Mouse (Mus musculus) heart, embryonic 14.5 days (tissue): ENCODE results near the gene Rab1b. TPM values are rescaled to one million over a fixed set of nuclear protein-coding genes. Genes with fewer than 3 reads are reported as not detected.
"Not testable (repeated sequence)": the region's sequence is repeated elsewhere in the genome, so short reads cannot be mapped to it uniquely, and the experiment has no call there.

Experiments
- ATAC-seq: fragments of 200-750 bp; cut with Nextera tagmentation; 2 replicates; pipeline ENCODE4 v1.8.0; 2017; ENCODE audit warnings: low read depth, moderate TSS enrichment; ENCODE audit not compliant: insufficient number of reproducible peaks, insufficient read depth, low FRiP score
- H3K27ac ChIP-seq, 2 experiments: fragments of 200-500 bp in 1 of 2; fragments of 300-500 bp in 1 of 2; sonication (generic) in 1 of 2; replicated peaks in 1 of 2; 2 replicates each; pipeline ENCODE4 v1.5.1; 2012 to 2014; ENCODE audit warnings: low read depth in 2 of 2, low read length in 2 of 2, control low read depth in 1 of 2, mild to moderate bottlenecking in 1 of 2, mixed read lengths in 1 of 2; ENCODE audit not compliant: control insufficient read depth in 1 of 2, insufficient read depth in 1 of 2
- H3K27me3 ChIP-seq: fragments of 300-500 bp; sonication (generic); 2 replicates; pipeline ENCODE4 v1.6.1; 2014; ENCODE audit warnings: mild to moderate bottlenecking, low read length, control low read depth; ENCODE audit not compliant: control insufficient read depth, insufficient read depth
- H3K36me3 ChIP-seq: fragments of 300-500 bp; sonication (generic); 2 replicates; pipeline ENCODE4 v1.6.1; 2014; ENCODE audit warnings: mild to moderate bottlenecking, control low read depth, low read length, mixed read lengths; ENCODE audit not compliant: control insufficient read depth, insufficient read depth
- H3K4me1 ChIP-seq, 2 experiments: fragments of 200-500 bp in 1 of 2; fragments of 300-500 bp in 1 of 2; sonication (generic) in 1 of 2; 2 replicates each; pipeline ENCODE4 v1.6.1; 2012 to 2014; ENCODE audit warnings: low read length in 2 of 2, control low read depth in 1 of 2, mixed read lengths in 1 of 2; ENCODE audit not compliant: control insufficient read depth in 2 of 2, insufficient read depth in 2 of 2
- H3K4me2 ChIP-seq: fragments of 300-500 bp; sonication (generic); 2 replicates; pipeline ENCODE4 v1.6.1; 2014; ENCODE audit warnings: mild to moderate bottlenecking, low read length
- H3K4me3 ChIP-seq, 2 experiments: fragments of 200-500 bp in 1 of 2; fragments of 300-500 bp in 1 of 2; sonication (generic) in 1 of 2; 2 replicates each; pipeline ENCODE4 v1.5.1; 2012 to 2014; ENCODE audit warnings: low read length in 2 of 2, mild to moderate bottlenecking in 2 of 2, control low read depth in 1 of 2, low read depth in 1 of 2, moderate library complexity in 1 of 2; ENCODE audit not compliant: control insufficient read depth in 1 of 2, insufficient read depth in 1 of 2
- H3K9ac ChIP-seq: fragments of 300-500 bp; sonication (generic); 2 replicates; pipeline ENCODE4 v1.6.1; 2014; ENCODE audit warnings: mild to moderate bottlenecking, low read length
- H3K9me3 ChIP-seq: fragments of 300-500 bp; sonication (generic); 2 replicates; pipeline ENCODE4 v1.6.1; 2016; ENCODE audit warnings: low read length, control low read depth; ENCODE audit not compliant: control insufficient read depth
- WGBS: fragments of 180-500 bp; shearing (Covaris S2); extraction: QIAGEN DNeasy Blood & Tissue Kit; methylation state at CpG from one replicate; pipeline ENCODE4 v1.1.7; 2014; 5-methylcytosine and 5-hydroxymethylcytosine counted together
- polyA plus RNA-seq: library from polyadenylated mRNA; unstranded; fragments of >200 nt; fragmentation: Nextera tagmentation; extraction: Ambion mirVana; gene quantifications from 2 replicates; pipeline ENCODE4 v1.2.1, GENCODE M21; 2014

Rab1b gene
- polyA plus RNA-seq, 1 experiment from 2014 or later: 231 TPM

- no peaks in the 10 kb centered on the region for H3K9me3 ChIP-seq
- peak within 1 kb of the TSS; percentile 85 for H3K9ac ChIP-seq
- WGBS: under 1% methylated on average over 58 of the region's 58 CpGs
- H3K4me2 ChIP-seq: peak within 1 kb of the TSS; percentile 74
- H3K4me3 ChIP-seq: peak within 1 kb of the TSS; percentile 67 to 78
- peak within 1 kb of the TSS; percentile 53 to 75 for H3K27ac ChIP-seq
- peaks cover 15 to 20% of the 10 kb centered on the region in 2 experiments for H3K4me1 ChIP-seq
- peak; percentile 87 for ATAC-seq
- peaks cover 33% of the 10 kb centered on the region for H3K27me3 ChIP-seq
- H3K36me3 ChIP-seq: peaks cover 37% of the 10 kb centered on the region
Observed at GRCm38 (mm10) chr19:5087884-5088728, 18.8 kb downstream of the Rab1b start, which contains the start of gene Yif1a. Yif1a (plus strand) TSS chr19:5088538.

GRCm38 (mm10) chr19:5086533-5086932 is 20.3 kb downstream of the Rab1b start:
- Histone ChIP-seq H3K27me3 (peaks cover 48% of the 10 kb centered on the region), H3K4me1 (peaks cover 15 to 20% of the 10 kb centered on the region in 2 experiments), H3K36me3 (peaks cover 21% of the 10 kb centered on the region)
- H3K9ac ChIP-seq, H3K9me3 ChIP-seq, ATAC-seq, H3K4me3 ChIP-seq, H3K27ac ChIP-seq, H3K4me2 ChIP-seq: not testable (repeated sequence)
- 48% methylated on average over 4 of the region's 4 CpGs for WGBS

- under 1% methylated on average over 63 of the region's 69 CpGs for WGBS
- H3K4me3 ChIP-seq: peak within 1 kb of the TSS; percentile 51 to 54
- H3K9ac ChIP-seq: peak within 1 kb of the TSS; percentile 55; the same call in 1 of the 2 replicates
- peaks cover 9% of the 10 kb centered on the region for H3K36me3 ChIP-seq
- H3K4me1 ChIP-seq: peaks cover 15 to 20% of the 10 kb centered on the region in 2 experiments
- peaks cover 56% of the 10 kb centered on the region for H3K27me3 ChIP-seq
- no peak within 1 kb of the TSS for H3K27ac ChIP-seq
- H3K4me2 ChIP-seq: peak within 1 kb of the TSS; percentile 89
- no peak for ATAC-seq
- no peaks in the 10 kb centered on the region for H3K9me3 ChIP-seq
Observed at GRCm38 (mm10) chr19:5085145-5085863, 21.6 kb downstream of the Rab1b start, which contains the start of gene Tmem151a. Tmem151a (minus strand) TSS chr19:5085531.

- Histone ChIP-seq H3K9ac (peak overlapping the region; percentile 55; the same call in 1 of the 2 replicates), H3K27me3 (peaks cover 61% of the 10 kb centered on the region), H3K4me1 (peaks cover 15 to 20% of the 10 kb centered on the region in 2 experiments), H3K4me2 (peak overlapping the region; percentile 89), H3K9me3 (no peaks in the 10 kb centered on the region), H3K4me3 (peak overlapping the region; percentile 51 to 54), H3K36me3 (peaks cover 4% of the 10 kb centered on the region; the same call in 1 of the 2 replicates), H3K27ac (no peak overlapping the region)
- ATAC-seq: no peak
- 4% methylated on average over 15 of the region's 15 CpGs for WGBS
Observed at GRCm38 (mm10) chr19:5084834-5085144, 22.1 kb downstream of the Rab1b start.

DNA sequence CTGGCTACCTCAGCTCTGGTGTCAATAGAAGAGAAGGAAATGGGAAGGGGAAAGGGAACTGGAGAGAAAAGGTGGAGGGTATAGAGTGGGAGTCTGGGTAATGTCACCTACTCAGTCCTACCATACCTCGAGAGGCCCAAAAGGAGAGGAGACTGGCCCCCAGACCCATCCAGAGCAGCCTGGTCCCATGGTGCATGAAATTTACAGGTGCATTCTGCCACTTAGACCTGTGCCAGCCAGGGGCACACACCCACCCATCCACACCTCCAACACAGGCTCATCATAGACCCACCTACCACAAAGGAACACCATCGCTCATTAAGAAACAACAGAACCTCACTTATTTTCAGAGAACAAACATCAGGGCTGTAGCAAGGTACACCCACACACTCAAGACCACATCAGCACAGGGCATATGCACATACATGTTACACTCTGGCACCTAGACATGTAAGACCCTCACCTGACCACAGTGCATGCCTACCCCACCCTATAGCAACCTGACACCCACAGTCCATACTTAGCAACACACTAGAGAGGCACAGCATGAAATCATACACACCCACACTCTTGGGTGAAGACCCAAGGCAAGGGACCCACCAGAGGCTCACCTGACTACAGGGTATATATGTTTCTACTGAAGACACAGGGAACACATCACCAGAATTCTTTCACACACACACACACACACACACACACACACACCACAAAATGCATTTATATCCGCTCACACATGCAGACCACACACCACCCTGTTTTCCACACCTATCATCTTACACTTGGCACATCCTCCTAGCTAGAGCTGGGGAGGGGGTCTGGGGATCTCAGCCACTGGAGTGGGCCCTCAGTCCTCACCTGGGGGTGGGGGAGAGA is 22.7 kb downstream of the Rab1b start:
- Histone ChIP-seq H3K4me1 (peaks cover 13 to 18% of the 10 kb centered on the region in 2 experiments), H3K9ac (no peak overlapping the region), H3K9me3 (no peaks in the 10 kb centered on the region), H3K27me3 (peaks cover 63% of the 10 kb centered on the region), H3K36me3 (no peaks in the 10 kb centered on the region), H3K4me3 (peak overlapping the region; percentile 51 to 54; a peak in 2 of 4 replicates), H3K27ac (no peak overlapping the region), H3K4me2 (no peak overlapping the region)
- no peak for ATAC-seq
- WGBS: 68% methylated on average over 3 of the region's 3 CpGs

DNA sequence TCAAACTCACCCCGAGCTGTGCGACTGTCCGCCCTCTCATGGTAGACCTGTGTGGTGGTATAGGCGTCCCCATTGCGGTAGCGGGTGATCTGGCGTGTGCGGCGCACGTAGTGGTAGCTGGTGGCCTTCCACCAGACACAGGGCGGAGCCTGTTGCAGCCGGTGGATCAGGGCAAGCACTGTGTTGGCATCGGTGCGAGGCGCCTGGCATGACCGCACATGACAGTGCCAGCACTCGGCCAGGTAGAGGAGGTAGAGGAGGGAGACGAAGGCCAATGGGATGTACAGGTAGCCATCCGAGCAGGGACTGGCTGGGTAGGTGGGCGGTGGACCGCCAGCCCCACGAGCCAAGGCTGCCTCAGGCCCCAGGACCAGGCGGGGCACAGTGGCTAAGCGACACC is 24.3 kb downstream of the Rab1b start:
- Histone ChIP-seq H3K36me3 (no peaks in the 10 kb centered on the region), H3K9me3 (no peaks in the 10 kb centered on the region), H3K27me3 (peaks cover 63% of the 10 kb centered on the region), H3K4me2 (no peak overlapping the region), H3K4me1 (peaks cover 10 to 13% of the 10 kb centered on the region in 2 experiments), H3K27ac (no peak overlapping the region), H3K9ac (no peak overlapping the region), H3K4me3 (no peak overlapping the region)
- 51% methylated on average over 24 of the region's 24 CpGs for WGBS
- no peak for ATAC-seq

DNA sequence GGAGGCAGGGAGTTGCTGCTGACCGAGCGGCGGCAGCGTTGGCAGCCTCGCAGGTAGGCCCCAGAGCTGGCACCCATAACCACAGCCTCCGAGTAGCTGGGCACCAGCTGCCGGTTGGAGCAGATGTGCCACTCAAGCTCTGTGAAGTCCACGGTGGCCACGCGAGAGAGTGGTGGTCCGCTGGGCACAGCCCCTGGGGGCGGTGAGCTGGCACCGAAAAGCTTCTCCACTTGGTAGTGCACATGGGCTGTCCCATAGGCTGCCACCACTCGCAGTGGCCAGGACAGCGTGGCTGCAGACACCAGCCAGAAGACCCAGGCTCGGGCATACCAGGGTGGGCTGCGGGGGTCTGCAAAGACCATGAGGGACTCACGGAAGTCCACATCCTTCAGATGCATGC is 24.9 kb downstream of the Rab1b start:
- no peak overlapping the region for H3K9ac ChIP-seq
- WGBS: 54% methylated on average over 18 of the region's 18 CpGs

More for the DNA sequence above, 24.9 kb downstream of the Rab1b start:
- H3K4me1 ChIP-seq: peaks cover 8 to 9% of the 10 kb centered on the region in 2 experiments; a peak in 3 of 4 replicates
- H3K36me3 ChIP-seq: no peaks in the 10 kb centered on the region
- H3K9me3 ChIP-seq: no peaks in the 10 kb centered on the region
- H3K27me3 ChIP-seq: peaks cover 63% of the 10 kb centered on the region
- no peak overlapping the region for H3K4me3 ChIP-seq
- H3K4me2 ChIP-seq: no peak overlapping the region
- no peak for ATAC-seq
- no peak overlapping the region for H3K27ac ChIP-seq
